Mouse (Mus musculus) liver, embryonic 13.5 days (tissue): Measurements from ENCODE around the gene Tmeff1. TPM values are rescaled to one million over a fixed set of nuclear protein-coding genes. Genes with fewer than 3 reads are reported as not detected.

Source experiments
- ATAC-seq: fragments of 200-750 bp; cut with Nextera tagmentation; 2 replicates; pipeline ENCODE4 v1.8.0; 2017; ENCODE audit warnings: low read depth, mild to moderate bottlenecking, moderate number of reproducible peaks, moderate library complexity
- DNase-seq: peaks from one replicate; pipeline ENCODE4 v3.0.0; 2022
- H3K27ac ChIP-seq: fragments of 300-500 bp; sonication (generic); 2 replicates; pipeline ENCODE4 v1.5.1; 2015; ENCODE audit warnings: moderate library complexity, mild to moderate bottlenecking, inconsistent platforms
- H3K27me3 ChIP-seq: fragments of 300-500 bp; sonication (generic); 2 replicates; pipeline ENCODE4 v1.6.1; 2015; ENCODE audit warnings: mild to moderate bottlenecking, inconsistent platforms
- H3K36me3 ChIP-seq: fragments of 300-500 bp; sonication (generic); 2 replicates; pipeline ENCODE4 v1.6.1; 2015; ENCODE audit warnings: mild to moderate bottlenecking, inconsistent platforms
- H3K4me1 ChIP-seq: fragments of 300-500 bp; sonication (generic); replicated peaks from 2 replicates; pipeline ENCODE4 v1.6.1; 2015; ENCODE audit warnings: inconsistent platforms
- H3K4me2 ChIP-seq: fragments of 300-500 bp; sonication (generic); 2 replicates; pipeline ENCODE4 v1.6.1; 2015; ENCODE audit warnings: inconsistent platforms, mild to moderate bottlenecking, moderate library complexity
- H3K4me3 ChIP-seq: fragments of 300-500 bp; sonication (generic); replicated peaks from 2 replicates; pipeline ENCODE4 v1.5.1; 2015; ENCODE audit warnings: mild to moderate bottlenecking, inconsistent platforms
- H3K9ac ChIP-seq: fragments of 300-500 bp; sonication (generic); 2 replicates; pipeline ENCODE4 v1.6.1; 2015; ENCODE audit warnings: mild to moderate bottlenecking, inconsistent platforms
- H3K9me3 ChIP-seq: fragments of 300-500 bp; sonication (generic); replicated peaks from 2 replicates; pipeline ENCODE4 v1.6.1; 2016; ENCODE audit warnings: inconsistent platforms
- WGBS: fragments of 180-500 bp; shearing (Covaris S2); methylation state at CpG from one replicate; pipeline ENCODE4 v1.1.7; 2015; ENCODE audit not compliant: insufficient replicate concordance; 5-methylcytosine and 5-hydroxymethylcytosine counted together
- polyA plus RNA-seq: library from polyadenylated mRNA; unstranded; fragments of >200 nt; fragmentation: Nextera tagmentation; extraction: Ambion mirVana; gene quantifications from 2 replicates; pipeline ENCODE4 v1.2.1, GENCODE M21; 2015

Tmeff1 gene
- 2.5 and 2.6 TPM in 2 replicates for polyA plus RNA-seq

- Histone ChIP-seq H3K27ac (no peak within 1 kb of the TSS), H3K4me2 (peak within 1 kb of the TSS; percentile 77), H3K9me3 (no peaks in the 10 kb centered on the region), H3K36me3 (no peaks in the 10 kb centered on the region), H3K27me3 (peaks cover 34% of the 10 kb centered on the region), H3K4me1 (peaks cover 7% of the 10 kb centered on the region; the same call in 1 of the 2 replicates), H3K9ac (peak within 1 kb of the TSS; percentile 57), H3K4me3 (peak within 1 kb of the TSS; percentile 65)
- DNase-seq (no peak), ATAC-seq (0 out of 2 replicates have a peak, but pooled peaks have one; percentile 32)
- WGBS: 5% methylated on average over 43 of the region's 64 CpGs
Observed at GRCm38 (mm10) chr4:48584421-48585240, at the start of gene Tmeff1. Gene Tmeff1, plus strand, starts transcription at chr4:48585174.

GRCm38 (mm10) chr4:48536275-48536674, 48.7 kb upstream of the Tmeff1 start:
- DNase-seq: no peak
- 46% methylated on average over 5 of the region's 5 CpGs for WGBS
- Histone ChIP-seq H3K4me1 (0 out of 2 replicates have a peak, but pooled peaks cover 4% of the 10 kb centered on the region), H3K27ac (no peak overlapping the region), H3K36me3 (no peaks in the 10 kb centered on the region), H3K4me2 (no peak overlapping the region), H3K9ac (no peak overlapping the region), H3K9me3 (no peaks in the 10 kb centered on the region), H3K27me3 (peaks cover 30% of the 10 kb centered on the region), H3K4me3 (no peak overlapping the region)
- ATAC-seq: no peak

GRCm38 (mm10) chr4:48537024-48537423, 48.0 kb upstream of the Tmeff1 start:
- H3K36me3 ChIP-seq: no peaks in the 10 kb centered on the region
- H3K9me3 ChIP-seq: no peaks in the 10 kb centered on the region
- no peak for ATAC-seq
- H3K4me1 ChIP-seq: peaks cover 6% of the 10 kb centered on the region; the same call in 1 of the 2 replicates
- WGBS: 81% methylated on average over 5 of the region's 5 CpGs
- no peak for DNase-seq
- H3K4me2 ChIP-seq: no peak overlapping the region
- no peak overlapping the region for H3K9ac ChIP-seq
- no peak overlapping the region for H3K27ac ChIP-seq
- H3K27me3 ChIP-seq: peaks cover 37% of the 10 kb centered on the region
- no peak overlapping the region for H3K4me3 ChIP-seq

GRCm38 (mm10) chr4:48538581-48538980, 46.4 kb upstream of the Tmeff1 start:
- no peaks in the 10 kb centered on the region for H3K9me3 ChIP-seq
- ATAC-seq: no peak
- no peak for DNase-seq
- H3K27ac ChIP-seq: no peak overlapping the region
- H3K27me3 ChIP-seq: peaks cover 46% of the 10 kb centered on the region
- no peak overlapping the region for H3K4me2 ChIP-seq
- H3K4me3 ChIP-seq: no peak overlapping the region
- 56% methylated on average over 2 of the region's 2 CpGs for WGBS
- H3K9ac ChIP-seq: no peak overlapping the region
- peaks cover 15% of the 10 kb centered on the region for H3K4me1 ChIP-seq
- no peaks in the 10 kb centered on the region for H3K36me3 ChIP-seq

- peak within 1 kb of the TSS; percentile 62 for H3K4me3 ChIP-seq
- ATAC-seq (peak; percentile 52), DNase-seq (no peak)
- no peak within 1 kb of the TSS for H3K27ac ChIP-seq
- peak within 1 kb of the TSS; percentile 69 for H3K9ac ChIP-seq
- no peaks in the 10 kb centered on the region for H3K9me3 ChIP-seq
- no peaks in the 10 kb centered on the region for H3K36me3 ChIP-seq
- H3K4me1 ChIP-seq: peaks cover 15% of the 10 kb centered on the region
- H3K4me2 ChIP-seq: peak within 1 kb of the TSS; percentile 73
- H3K27me3 ChIP-seq: peaks cover 46% of the 10 kb centered on the region
- whole genome bisulfite sequencing: 2% methylated on average over 47 of the region's 86 CpGs
Observed at GRCm38 (mm10) chr4:48539841-48540575, 45.0 kb upstream of the Tmeff1 start, which contains the start of gene Msantd3. Gene Msantd3, plus strand, starts transcription at chr4:48539935.

GRCm38 (mm10) chr4:48540576-48541111, 44.3 kb upstream of the Tmeff1 start:
- Histone ChIP-seq H3K4me1 (peaks cover 20% of the 10 kb centered on the region), H3K27ac (no peak overlapping the region), H3K4me2 (peak overlapping the region; percentile 73), H3K9ac (peak overlapping the region; percentile 69), H3K36me3 (no peaks in the 10 kb centered on the region), H3K27me3 (peaks cover 46% of the 10 kb centered on the region), H3K4me3 (peak overlapping the region; percentile 62), H3K9me3 (no peaks in the 10 kb centered on the region)
- peak; percentile 53 for ATAC-seq
- no peak for DNase-seq
- under 1% methylated on average over 48 of the region's 50 CpGs for WGBS

- DNase-seq (no peak), ATAC-seq (no peak)
- Histone ChIP-seq H3K36me3 (no peaks in the 10 kb centered on the region), H3K4me1 (peaks cover 29% of the 10 kb centered on the region), H3K9ac (no peak overlapping the region), H3K27ac (no peak overlapping the region), H3K9me3 (no peaks in the 10 kb centered on the region), H3K27me3 (peaks cover 46% of the 10 kb centered on the region), H3K4me2 (peak overlapping the region; percentile 73), H3K4me3 (peak overlapping the region; percentile 27)
- WGBS: 22% methylated on average over 15 of the region's 15 CpGs
Observed at GRCm38 (mm10) chr4:48541526-48542250, 43.3 kb upstream of the Tmeff1 start.

- 32% methylated on average over 5 of the region's 5 CpGs for WGBS
- Histone ChIP-seq H3K4me3 (no peak overlapping the region), H3K27ac (no peak overlapping the region), H3K4me1 (peaks cover 29% of the 10 kb centered on the region), H3K4me2 (no peak overlapping the region), H3K27me3 (peaks cover 46% of the 10 kb centered on the region), H3K9ac (no peak overlapping the region), H3K9me3 (no peaks in the 10 kb centered on the region), H3K36me3 (no peaks in the 10 kb centered on the region)
- no peak for DNase-seq
- no peak for ATAC-seq
Observed at GRCm38 (mm10) chr4:48542351-48542750, 42.6 kb upstream of the Tmeff1 start.

GRCm38 (mm10) chr4:48543071-48543865, 41.7 kb upstream of the Tmeff1 start:
- no peak for ATAC-seq
- Histone ChIP-seq H3K27ac (no peak overlapping the region), H3K36me3 (no peaks in the 10 kb centered on the region), H3K27me3 (peaks cover 46% of the 10 kb centered on the region), H3K4me2 (no peak overlapping the region), H3K4me3 (no peak overlapping the region), H3K9ac (no peak overlapping the region), H3K4me1 (peaks cover 30% of the 10 kb centered on the region), H3K9me3 (no peaks in the 10 kb centered on the region)
- DNase-seq: no peak
- WGBS: 47% methylated on average over 6 of the region's 6 CpGs

GRCm38 (mm10) chr4:48544141-48544540, 40.8 kb upstream of the Tmeff1 start:
- H3K36me3 ChIP-seq: no peaks in the 10 kb centered on the region
- H3K4me3 ChIP-seq: no peak overlapping the region
- no peak for DNase-seq
- peaks cover 33% of the 10 kb centered on the region for H3K4me1 ChIP-seq
- 78% methylated on average over 8 of the region's 8 CpGs for WGBS
- no peak overlapping the region for H3K27ac ChIP-seq
- no peaks in the 10 kb centered on the region for H3K9me3 ChIP-seq
- no peak overlapping the region for H3K4me2 ChIP-seq
- H3K27me3 ChIP-seq: peaks cover 38% of the 10 kb centered on the region
- no peak for ATAC-seq
- no peak overlapping the region for H3K9ac ChIP-seq
